Mouse (Mus musculus): ENCODE results near the gene Klf7.
"Not testable (repeated sequence)": the region's sequence is repeated elsewhere in the genome, so short reads cannot be mapped to it uniquely, and the experiment has no call there.

Gene Klf7

GRCm38 (mm10) chr1:64121559-64122465 is at the start of gene Klf7:
Klf7 (minus strand) TSS chr1:64122282.
- peak; percentile 86 to 96 for DNase-seq (ENCODE audit: low spot score in 2 of 2)

GRCm38 (mm10) chr1:64164526-64165062 is 42.5 kb upstream of the Klf7 start:
- no peak for DNase-seq (ENCODE audit: low spot score in 2 of 2)

- no peak for DNase-seq (ENCODE audit: low spot score in 2 of 2)
Measured at GRCm38 (mm10) chr1:64158766-64159165, 36.7 kb upstream of the Klf7 start.

- no peak for DNase-seq (ENCODE audit: low spot score in 2 of 2)
Measured at GRCm38 (mm10) chr1:64149185-64149584, 27.1 kb upstream of the Klf7 start.

GRCm38 (mm10) chr1:64142691-64143445 is 20.8 kb upstream of the Klf7 start:
- DNase-seq (ENCODE audit: low spot score in 2 of 2): no peak

GRCm38 (mm10) chr1:64134439-64134838 is 12.4 kb upstream of the Klf7 start:
- no peak for DNase-seq (ENCODE audit: low spot score in 2 of 2)

- DNase-seq (ENCODE audit: low spot score in 2 of 2): no peak
Measured at GRCm38 (mm10) chr1:64126822-64127221, 4.7 kb upstream of the Klf7 start.

GRCm38 (mm10) chr1:64122466-64122830 is 366 bp upstream of the Klf7 start:
- DNase-seq (ENCODE audit: low spot score in 2 of 2): no peak

- peak; percentile 42 to 68 for DNase-seq (ENCODE audit: low spot score in 2 of 2)
Measured at GRCm38 (mm10) chr1:64120811-64121515, 1.1 kb downstream of the Klf7 start.

- peak in 1 of 2 experiments; percentile 32 for DNase-seq (ENCODE audit: low spot score in 2 of 2)
Measured at GRCm38 (mm10) chr1:64120421-64120810, 1.7 kb downstream of the Klf7 start.

GRCm38 (mm10) chr1:64119851-64120250 is 2.2 kb downstream of the Klf7 start:
- DNase-seq (ENCODE audit: low spot score in 2 of 2): peak in 1 of 2 experiments; percentile 32

GRCm38 (mm10) chr1:64119358-64119794 is 2.7 kb downstream of the Klf7 start:
- peak in 1 of 2 experiments; percentile 36 for DNase-seq (ENCODE audit: low spot score in 2 of 2)

- no peak for DNase-seq (ENCODE audit: low spot score in 2 of 2)
Measured at GRCm38 (mm10) chr1:64118285-64119170, 3.6 kb downstream of the Klf7 start.

- no peak for DNase-seq (ENCODE audit: low spot score in 2 of 2)
Measured at GRCm38 (mm10) chr1:64117478-64118284, 4.4 kb downstream of the Klf7 start.

- DNase-seq (ENCODE audit: low spot score in 2 of 2): no peak
Measured at GRCm38 (mm10) chr1:64116746-64117455, 5.2 kb downstream of the Klf7 start.

GRCm38 (mm10) chr1:64114579-64114978 is 7.5 kb downstream of the Klf7 start:
- DNase-seq (ENCODE audit: low spot score in 2 of 2): no peak

- not testable (repeated sequence) for DNase-seq (ENCODE audit: low spot score in 2 of 2)
Measured at GRCm38 (mm10) chr1:64108653-64109052, 13.4 kb downstream of the Klf7 start.

GRCm38 (mm10) chr1:64107526-64107925 is 14.6 kb downstream of the Klf7 start:
- DNase-seq (ENCODE audit: low spot score in 2 of 2): no peak

GRCm38 (mm10) chr1:64106127-64106526 is 16.0 kb downstream of the Klf7 start:
- no peak for DNase-seq (ENCODE audit: low spot score in 2 of 2)
